Mouse (Mus musculus) liver, adult 2 months (tissue): ENCODE data around the gene Ipo9.

Source experiments
- CTCF ChIP-seq: fragments of 200-500 bp; IDR thresholded peaks from 2 replicates; pipeline ENCODE4 v1.5.1; 2011; ENCODE audit warnings: low read depth, low read length, control low read depth
- POLR2A ChIP-seq: fragments of 200-500 bp; IDR thresholded peaks from 2 replicates; pipeline ENCODE4 v1.6.1; 2011; ENCODE audit warnings: low read length, control low read depth; ENCODE audit not compliant: insufficient read depth; ENCODE audit errors: extremely low read depth

- TF ChIP-seq POLR2A: no peak
- TF ChIP-seq CTCF: no peak
Measured at GRCm38 (mm10) chr1:135367005-135367404, 63.3 kb downstream of the Ipo9 start.
